Mouse (Mus musculus) midbrain, embryonic 15.5 days (tissue): ENCODE data around the gene Tanc1. TPM values are rescaled to one million over a fixed set of nuclear protein-coding genes. Genes with fewer than 3 reads are reported as not detected.
A peak's percentile ranks its signal among the peaks of the same experiment; 100 is the strongest.

Experiments
- ATAC-seq: fragments of 200-750 bp; cut with Nextera tagmentation; replicated peaks from 2 replicates; pipeline ENCODE4 v1.8.0; 2017; ENCODE audit warnings: moderate TSS enrichment
- H3K27ac ChIP-seq: fragments of 300-500 bp; sonication (generic); 2 replicates; pipeline ENCODE4 v1.5.1; 2015; ENCODE audit warnings: mild to moderate bottlenecking, inconsistent platforms
- H3K27me3 ChIP-seq: fragments of 300-500 bp; sonication (generic); replicated peaks from 2 replicates; pipeline ENCODE4 v1.6.1; 2015; ENCODE audit warnings: inconsistent platforms
- H3K36me3 ChIP-seq: fragments of 300-500 bp; sonication (generic); replicated peaks from 2 replicates; pipeline ENCODE4 v1.6.1; 2015; ENCODE audit warnings: inconsistent platforms
- H3K4me1 ChIP-seq: fragments of 300-500 bp; sonication (generic); 2 replicates; pipeline ENCODE4 v1.6.1; 2015; ENCODE audit warnings: inconsistent platforms
- H3K4me2 ChIP-seq: fragments of 300-500 bp; sonication (generic); 2 replicates; pipeline ENCODE4 v1.6.1; 2015; ENCODE audit warnings: inconsistent platforms, mild to moderate bottlenecking, moderate library complexity
- H3K4me3 ChIP-seq: fragments of 300-500 bp; sonication (generic); 2 replicates; pipeline ENCODE4 v1.5.1; 2015; ENCODE audit warnings: mild to moderate bottlenecking, inconsistent platforms
- H3K9ac ChIP-seq: fragments of 300-500 bp; sonication (generic); 2 replicates; pipeline ENCODE4 v1.6.1; 2015; ENCODE audit warnings: mild to moderate bottlenecking, inconsistent platforms
- H3K9me3 ChIP-seq: fragments of 300-500 bp; sonication (generic); 2 replicates; pipeline ENCODE4 v1.6.1; 2016; ENCODE audit warnings: inconsistent platforms
- WGBS: fragments of 180-500 bp; shearing (Covaris S2); methylation state at CpG from one replicate; pipeline ENCODE4 v1.1.7; 2015; ENCODE audit warnings: mixed read lengths; 5-methylcytosine and 5-hydroxymethylcytosine counted together
- polyA plus RNA-seq: library from polyadenylated mRNA; unstranded; fragments of >200 nt; fragmentation: Nextera tagmentation; extraction: Ambion mirVana; gene quantifications from 2 replicates; pipeline ENCODE4 v1.2.1, GENCODE M21; 2015

Tanc1 gene
- polyA plus RNA-seq, 1 experiment from 2014 or later = 6.8 TPM

GRCm38 (mm10) chr2:59718601-59719416 lies 107.0 kb downstream of the Tanc1 start:
- Histone ChIP-seq H3K27ac (no peak overlapping the region), H3K4me3 (no peak overlapping the region), H3K36me3 (no peaks in the 10 kb centered on the region), H3K27me3 (no peaks in the 10 kb centered on the region), H3K9ac (no peak overlapping the region), H3K4me2 (no peak overlapping the region), H3K4me1 (peaks cover 15% of the 10 kb centered on the region), H3K9me3 (no peaks in the 10 kb centered on the region)
- WGBS = 55% methylated on average over 24 of the region's 24 CpGs
- no peak; the same call in 1 of the 2 replicates for ATAC-seq

DNA sequence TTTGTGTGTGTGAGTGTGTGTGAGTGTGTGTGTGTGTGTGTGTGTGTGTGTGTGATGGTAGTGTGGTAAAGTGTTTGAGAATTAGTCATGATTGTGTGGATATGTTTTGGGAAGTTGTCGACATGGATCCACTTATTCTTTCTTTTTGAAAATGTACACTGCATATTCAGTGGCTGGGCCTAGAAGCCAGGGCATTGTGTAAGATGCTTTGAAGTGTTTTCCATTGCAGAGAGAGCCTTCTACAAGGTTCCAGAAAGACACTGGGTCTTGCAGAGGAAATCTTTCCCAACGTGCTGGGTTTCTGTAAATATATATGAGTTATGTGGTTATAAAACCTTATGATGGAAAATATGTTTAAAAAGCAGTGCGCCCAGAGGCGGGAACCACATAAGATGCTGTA lies 108.0 kb downstream of the Tanc1 start:
- Histone ChIP-seq H3K4me3 (no peak overlapping the region), H3K4me2 (no peak overlapping the region), H3K9ac (no peak overlapping the region), H3K27me3 (no peaks in the 10 kb centered on the region), H3K36me3 (no peaks in the 10 kb centered on the region), H3K27ac (no peak overlapping the region), H3K4me1 (peaks cover 15% of the 10 kb centered on the region), H3K9me3 (no peaks in the 10 kb centered on the region)
- 79% methylated on average over 4 of the region's 4 CpGs for WGBS
- no peak for ATAC-seq

- H3K9me3 ChIP-seq = no peaks in the 10 kb centered on the region
- H3K4me3 ChIP-seq = no peak overlapping the region
- WGBS = 15% methylated on average over 8 of the region's 8 CpGs
- H3K27me3 ChIP-seq = no peaks in the 10 kb centered on the region
- H3K9ac ChIP-seq = no peak overlapping the region
- H3K4me1 ChIP-seq = peaks cover 15% of the 10 kb centered on the region
- H3K27ac ChIP-seq = no peak overlapping the region
- H3K4me2 ChIP-seq = no peak overlapping the region
- no peaks in the 10 kb centered on the region for H3K36me3 ChIP-seq
- no peak for ATAC-seq
Observed at GRCm38 (mm10) chr2:59721119-59721518, 109.3 kb downstream of the Tanc1 start.

DNA sequence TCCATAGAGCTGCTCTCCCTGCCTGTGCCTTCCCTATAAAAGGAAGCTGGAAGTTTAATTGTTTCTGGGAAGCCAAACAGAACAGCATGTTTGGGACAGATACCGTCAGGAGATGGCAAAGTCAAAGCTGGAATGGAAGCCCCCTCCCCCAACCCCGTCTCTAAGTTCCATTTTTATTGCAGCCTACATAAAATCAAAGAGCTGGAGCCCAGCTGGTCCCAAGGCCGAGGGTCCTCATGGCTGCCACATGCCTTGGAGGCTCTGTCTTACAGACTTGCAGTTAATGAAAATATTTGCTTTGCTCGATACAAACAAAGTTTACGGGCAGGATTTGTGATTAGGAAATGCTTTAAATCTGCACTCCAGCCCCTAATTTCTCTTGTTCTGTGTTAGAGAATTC lies 109.9 kb downstream of the Tanc1 start:
- 43% methylated on average over 5 of the region's 5 CpGs for WGBS
- no peaks in the 10 kb centered on the region for H3K36me3 ChIP-seq
- no peaks in the 10 kb centered on the region for H3K9me3 ChIP-seq
- H3K27ac ChIP-seq = no peak overlapping the region
- no peaks in the 10 kb centered on the region for H3K27me3 ChIP-seq
- peaks cover 15% of the 10 kb centered on the region for H3K4me1 ChIP-seq
- no peak overlapping the region for H3K4me2 ChIP-seq
- no peak overlapping the region for H3K4me3 ChIP-seq
- no peak overlapping the region for H3K9ac ChIP-seq
- no peak for ATAC-seq

GRCm38 (mm10) chr2:59723311-59723710 lies 111.5 kb downstream of the Tanc1 start:
- H3K27me3 ChIP-seq = no peaks in the 10 kb centered on the region
- no peak overlapping the region for H3K27ac ChIP-seq
- H3K4me2 ChIP-seq = no peak overlapping the region
- ATAC-seq = no peak
- H3K36me3 ChIP-seq = no peaks in the 10 kb centered on the region
- no peak overlapping the region for H3K4me3 ChIP-seq
- no peaks in the 10 kb centered on the region for H3K9me3 ChIP-seq
- 92% methylated on average over 5 of the region's 5 CpGs for WGBS
- H3K9ac ChIP-seq = no peak overlapping the region
- H3K4me1 ChIP-seq = peaks cover 15% of the 10 kb centered on the region

- H3K4me1 ChIP-seq = peaks cover 11% of the 10 kb centered on the region; the same call in 1 of the 2 replicates
- H3K4me2 ChIP-seq = no peak overlapping the region
- no peak for ATAC-seq
- H3K36me3 ChIP-seq = no peaks in the 10 kb centered on the region
- WGBS = 72% methylated on average over 14 of the region's 14 CpGs
- no peak overlapping the region for H3K4me3 ChIP-seq
- H3K9me3 ChIP-seq = no peaks in the 10 kb centered on the region
- no peaks in the 10 kb centered on the region for H3K27me3 ChIP-seq
- no peak overlapping the region for H3K9ac ChIP-seq
- H3K27ac ChIP-seq = no peak overlapping the region
Observed at GRCm38 (mm10) chr2:59725518-59726185, 113.8 kb downstream of the Tanc1 start.

- no peak for ATAC-seq
- Histone ChIP-seq H3K4me2 (no peak overlapping the region), H3K9ac (no peak overlapping the region), H3K9me3 (no peaks in the 10 kb centered on the region), H3K4me3 (no peak overlapping the region), H3K27ac (no peak overlapping the region), H3K4me1 (no peaks in the 10 kb centered on the region; the same call in 1 of the 2 replicates), H3K36me3 (no peaks in the 10 kb centered on the region), H3K27me3 (no peaks in the 10 kb centered on the region)
- 93% methylated on average over 3 of the region's 3 CpGs for WGBS
Observed at GRCm38 (mm10) chr2:59731831-59732230, 120.0 kb downstream of the Tanc1 start.

DNA sequence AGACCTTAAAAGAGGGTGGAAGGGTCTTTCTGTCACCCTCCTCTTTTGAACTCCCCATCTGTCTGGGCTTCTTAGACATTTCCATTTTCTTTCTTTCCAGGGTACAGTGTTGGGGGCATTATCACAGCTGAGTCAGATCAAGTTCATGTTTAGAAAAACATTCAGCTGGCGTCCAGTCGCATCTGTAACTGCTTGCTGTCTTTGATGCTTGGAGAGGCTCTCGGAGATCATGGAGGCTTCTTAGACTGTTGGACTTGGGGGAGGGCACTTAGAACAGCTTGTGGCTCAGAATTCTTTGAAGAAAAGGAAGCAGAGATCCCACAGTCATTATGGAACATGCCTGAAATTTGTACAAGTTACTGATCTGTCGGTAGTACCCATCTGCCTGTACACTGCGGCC lies 121.6 kb downstream of the Tanc1 start:
- no peaks in the 10 kb centered on the region for H3K9me3 ChIP-seq
- H3K4me1 ChIP-seq = no peaks in the 10 kb centered on the region; the same call in 1 of the 2 replicates
- H3K27ac ChIP-seq = no peak overlapping the region
- 77% methylated on average over 5 of the region's 5 CpGs for WGBS
- no peaks in the 10 kb centered on the region for H3K36me3 ChIP-seq
- H3K4me3 ChIP-seq = no peak overlapping the region
- H3K4me2 ChIP-seq = no peak overlapping the region
- no peaks in the 10 kb centered on the region for H3K27me3 ChIP-seq
- no peak for ATAC-seq
- no peak overlapping the region for H3K9ac ChIP-seq

DNA sequence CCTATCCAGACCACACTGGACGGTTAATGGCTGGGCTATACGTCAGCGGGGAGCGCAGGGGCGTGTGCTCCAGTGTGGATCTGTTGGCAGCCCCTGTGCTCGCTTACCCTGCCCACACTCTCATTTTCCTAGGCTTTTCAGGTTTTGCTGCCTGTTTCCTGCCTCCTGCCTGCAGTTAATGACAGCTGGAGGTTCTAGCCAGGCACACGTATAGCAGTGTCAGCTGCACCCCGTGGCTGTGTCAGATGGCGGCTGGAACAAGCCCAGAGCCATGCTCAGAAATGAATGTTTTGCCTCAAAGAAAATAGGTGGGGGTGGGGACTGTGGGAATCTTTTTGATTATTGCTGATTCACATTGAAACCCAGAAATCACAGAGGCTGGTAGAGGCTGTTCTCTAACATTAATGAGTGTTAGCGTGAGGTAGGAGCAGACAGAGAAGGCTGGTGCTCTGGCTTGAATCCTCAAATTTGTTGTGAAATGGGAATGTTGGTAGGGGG lies 124.6 kb downstream of the Tanc1 start:
- 49% methylated on average over 10 of the region's 10 CpGs for WGBS
- Histone ChIP-seq H3K4me3 (no peak overlapping the region), H3K4me1 (no peaks in the 10 kb centered on the region; the same call in 1 of the 2 replicates), H3K9ac (no peak overlapping the region), H3K36me3 (no peaks in the 10 kb centered on the region), H3K9me3 (no peaks in the 10 kb centered on the region), H3K27me3 (no peaks in the 10 kb centered on the region), H3K4me2 (no peak overlapping the region), H3K27ac (peak overlapping the region; percentile 65)
- peak; percentile 75 for ATAC-seq

DNA sequence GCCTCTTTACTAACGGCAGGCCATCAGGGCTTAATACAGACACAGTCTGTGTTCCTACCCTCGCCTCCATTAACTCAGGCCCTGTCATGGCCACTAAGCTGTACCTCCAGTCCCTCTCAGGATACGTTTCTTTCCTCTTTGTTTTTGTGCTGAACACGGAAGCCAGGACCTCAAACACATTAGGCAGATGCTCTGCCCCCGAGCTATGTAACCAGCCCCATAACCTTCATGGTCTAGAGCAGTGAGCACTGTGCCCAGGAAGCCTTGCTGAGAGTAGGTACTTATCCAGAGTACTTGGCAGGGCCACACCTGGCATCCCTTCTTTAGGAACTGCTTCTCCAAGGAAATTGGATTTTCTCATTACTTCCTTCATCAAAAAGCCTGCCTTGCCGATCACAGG lies 125.5 kb downstream of the Tanc1 start:
- no peak overlapping the region for H3K4me2 ChIP-seq
- no peaks in the 10 kb centered on the region for H3K36me3 ChIP-seq
- H3K9ac ChIP-seq = no peak overlapping the region
- no peak overlapping the region for H3K4me3 ChIP-seq
- no peak overlapping the region for H3K27ac ChIP-seq
- H3K9me3 ChIP-seq = no peaks in the 10 kb centered on the region
- H3K27me3 ChIP-seq = no peaks in the 10 kb centered on the region
- WGBS = 84% methylated on average over 6 of the region's 6 CpGs
- no peak for ATAC-seq
- H3K4me1 ChIP-seq = no peaks in the 10 kb centered on the region; the same call in 1 of the 2 replicates

- Histone ChIP-seq H3K4me1 (no peaks in the 10 kb centered on the region; the same call in 1 of the 2 replicates), H3K9ac (no peak overlapping the region), H3K27me3 (no peaks in the 10 kb centered on the region), H3K4me3 (no peak overlapping the region), H3K9me3 (no peaks in the 10 kb centered on the region), H3K27ac (no peak overlapping the region), H3K36me3 (no peaks in the 10 kb centered on the region), H3K4me2 (no peak overlapping the region)
- no peak for ATAC-seq
- 87% methylated on average over 5 of the region's 5 CpGs for WGBS
Observed at GRCm38 (mm10) chr2:59738356-59738755, 126.5 kb downstream of the Tanc1 start.

DNA sequence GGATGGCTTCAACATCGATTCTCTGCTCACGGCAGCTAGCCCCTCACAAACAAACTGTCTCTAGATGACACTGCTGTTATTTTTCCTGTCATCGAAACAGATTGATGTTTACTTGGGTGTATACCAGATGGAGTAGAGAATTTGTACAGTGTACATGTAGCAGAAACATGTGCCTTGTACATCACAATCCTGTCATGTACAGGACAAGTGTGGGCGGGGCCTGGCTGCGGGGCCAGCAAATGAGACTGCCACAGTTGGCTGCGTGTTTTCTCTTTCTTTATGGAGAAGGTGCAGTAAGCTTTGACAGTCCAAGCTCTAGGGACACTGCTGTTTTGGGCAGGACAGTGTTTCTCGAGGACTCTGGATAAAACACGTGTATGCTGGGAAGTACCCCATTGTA lies 127.2 kb downstream of the Tanc1 start:
- WGBS = 83% methylated on average over 8 of the region's 8 CpGs
- no peak overlapping the region for H3K4me3 ChIP-seq
- ATAC-seq = no peak
- no peak overlapping the region for H3K9ac ChIP-seq
- no peaks in the 10 kb centered on the region for H3K36me3 ChIP-seq
- H3K4me1 ChIP-seq = no peaks in the 10 kb centered on the region; the same call in 1 of the 2 replicates
- no peak overlapping the region for H3K27ac ChIP-seq
- no peaks in the 10 kb centered on the region for H3K27me3 ChIP-seq
- no peaks in the 10 kb centered on the region for H3K9me3 ChIP-seq
- H3K4me2 ChIP-seq = no peak overlapping the region
